Mouse (Mus musculus) heart, postnatal 0 days (tissue): ENCODE results near the gene Slc22a12. TPM values are rescaled to one million over a fixed set of nuclear protein-coding genes. Genes with fewer than 3 reads are reported as not detected.
A peak's percentile ranks its signal among the peaks of the same experiment; 100 is the strongest.

Source experiments
- ATAC-seq: fragments of 200-750 bp; cut with Nextera tagmentation; 2 replicates; pipeline ENCODE4 v1.8.0; 2017; ENCODE audit warnings: low read depth, moderate number of reproducible peaks, moderate library complexity; ENCODE audit not compliant: insufficient read depth
- DNase-seq: peaks from one replicate; pipeline ENCODE4 v3.0.0-alpha.2; 2016; ENCODE audit warnings: low spot score
- H3K27ac ChIP-seq: fragments of 300-500 bp; sonication (generic); 2 replicates; pipeline ENCODE4 v1.5.1; 2014; ENCODE audit warnings: low read depth, mild to moderate bottlenecking
- H3K27me3 ChIP-seq: fragments of 300-500 bp; sonication (generic); 2 replicates; pipeline ENCODE4 v1.6.1; 2014; ENCODE audit warnings: low read length, mixed read lengths; ENCODE audit not compliant: control insufficient read depth, insufficient read depth
- H3K36me3 ChIP-seq: fragments of 300-500 bp; sonication (generic); replicated peaks from 2 replicates; pipeline ENCODE4 v1.6.1; 2014; ENCODE audit warnings: low read length, mixed read lengths; ENCODE audit not compliant: control insufficient read depth, insufficient read depth
- H3K4me1 ChIP-seq: fragments of 300-500 bp; sonication (generic); 2 replicates; pipeline ENCODE4 v1.6.1; 2014; ENCODE audit warnings: antibody characterized with exemption; ENCODE audit not compliant: control insufficient read depth, insufficient read depth
- H3K4me2 ChIP-seq: fragments of 300-500 bp; sonication (generic); 2 replicates; pipeline ENCODE4 v1.6.1; 2014; ENCODE audit warnings: low read depth, mild to moderate bottlenecking, low read length, moderate library complexity
- H3K4me3 ChIP-seq: fragments of 300-500 bp; sonication (generic); 2 replicates; pipeline ENCODE4 v1.5.1; 2014; ENCODE audit warnings: low read depth, low read length
- H3K9ac ChIP-seq: fragments of 300-500 bp; sonication (generic); replicated peaks from 2 replicates; pipeline ENCODE4 v1.6.1; 2014; ENCODE audit warnings: low read depth, low read length, mixed read lengths
- H3K9me3 ChIP-seq: fragments of 300-500 bp; sonication (generic); replicated peaks from 2 replicates; pipeline ENCODE4 v1.6.1; 2016; ENCODE audit warnings: low read length; ENCODE audit not compliant: control insufficient read depth
- CTCF ChIP-seq: IDR thresholded peaks from 2 replicates; pipeline ENCODE4 v1.5.1; 2016; ENCODE audit warnings: antibody characterized with exemption, control low read depth, low read depth
- EP300 ChIP-seq: IDR thresholded peaks from 2 replicates; pipeline ENCODE4 v1.6.1; 2016; ENCODE audit warnings: antibody characterized with exemption, low read depth
- WGBS: fragments of 180-500 bp; shearing (Covaris S2); extraction: QIAGEN DNeasy Blood & Tissue Kit; methylation state at CpG from one replicate; pipeline ENCODE4 v1.1.7; 2014; 5-methylcytosine and 5-hydroxymethylcytosine counted together
- polyA plus RNA-seq: library from polyadenylated mRNA; unstranded; fragments of >200 nt; fragmentation: Nextera tagmentation; extraction: Ambion mirVana; gene quantifications from 2 replicates; pipeline ENCODE4 v1.2.1, GENCODE M21; 2015
- total RNA-seq: library from RNA; depleted of rRNA; stranded (reverse); fragments of >200 nt; gene quantifications from 2 replicates; pipeline ENCODE4 v1.2.3, GENCODE M21; 2014; ENCODE audit warnings: low replicate concordance

The Slc22a12 gene
- total and polyA plus RNA-seq, 2 experiments from 2014 or later: not detected

DNA sequence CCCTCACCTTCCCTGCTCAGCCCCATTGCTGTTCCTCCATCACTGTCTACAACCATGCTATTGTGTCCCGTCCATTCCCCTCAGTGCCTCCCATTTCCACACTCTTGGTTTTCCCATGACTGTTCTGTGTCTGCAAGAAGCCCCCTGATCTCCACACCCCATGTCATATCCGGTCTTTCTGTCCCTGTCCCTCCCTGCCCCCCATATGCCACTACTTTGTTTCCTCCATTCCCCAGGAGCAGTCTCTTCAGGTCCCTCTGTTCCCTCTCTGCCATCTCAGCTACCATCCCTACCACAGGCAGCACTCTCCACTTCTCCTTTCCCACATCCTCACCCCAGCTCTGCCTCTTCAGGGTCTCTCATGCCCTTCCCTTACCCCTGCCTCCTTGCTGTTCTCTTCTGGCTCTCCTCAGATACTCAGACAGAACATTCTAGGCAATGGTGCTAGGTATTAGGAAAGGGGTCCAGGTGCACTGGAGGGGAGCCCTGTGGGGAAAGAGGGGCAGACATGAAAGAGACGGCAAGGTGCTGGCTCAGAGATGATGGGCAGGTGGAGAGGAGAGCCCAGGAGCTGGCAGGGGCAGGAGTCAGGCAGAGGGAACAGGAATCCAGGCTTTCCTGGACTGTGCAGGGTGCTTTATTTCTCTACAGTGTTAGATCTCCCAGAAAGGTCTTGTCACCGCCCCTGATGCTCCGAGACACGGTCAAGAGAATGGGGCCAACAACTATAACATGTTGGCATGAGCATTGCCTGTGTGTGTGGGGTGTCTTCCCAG, 42.8 kb downstream of the Slc22a12 start:
- Histone ChIP-seq H3K27ac (no peak overlapping the region), H3K27me3 (peaks cover 94% of the 10 kb centered on the region), H3K4me1 (no peaks in the 10 kb centered on the region), H3K36me3 (no peaks in the 10 kb centered on the region), H3K9me3 (no peaks in the 10 kb centered on the region), H3K4me2 (no peak overlapping the region), H3K9ac (no peak overlapping the region), H3K4me3 (no peak overlapping the region)
- WGBS: 44% methylated on average over 6 of the region's 6 CpGs
- TF ChIP-seq CTCF: no peak
- TF ChIP-seq EP300: no peak
- ATAC-seq (no peak), DNase-seq (no peak)

DNA sequence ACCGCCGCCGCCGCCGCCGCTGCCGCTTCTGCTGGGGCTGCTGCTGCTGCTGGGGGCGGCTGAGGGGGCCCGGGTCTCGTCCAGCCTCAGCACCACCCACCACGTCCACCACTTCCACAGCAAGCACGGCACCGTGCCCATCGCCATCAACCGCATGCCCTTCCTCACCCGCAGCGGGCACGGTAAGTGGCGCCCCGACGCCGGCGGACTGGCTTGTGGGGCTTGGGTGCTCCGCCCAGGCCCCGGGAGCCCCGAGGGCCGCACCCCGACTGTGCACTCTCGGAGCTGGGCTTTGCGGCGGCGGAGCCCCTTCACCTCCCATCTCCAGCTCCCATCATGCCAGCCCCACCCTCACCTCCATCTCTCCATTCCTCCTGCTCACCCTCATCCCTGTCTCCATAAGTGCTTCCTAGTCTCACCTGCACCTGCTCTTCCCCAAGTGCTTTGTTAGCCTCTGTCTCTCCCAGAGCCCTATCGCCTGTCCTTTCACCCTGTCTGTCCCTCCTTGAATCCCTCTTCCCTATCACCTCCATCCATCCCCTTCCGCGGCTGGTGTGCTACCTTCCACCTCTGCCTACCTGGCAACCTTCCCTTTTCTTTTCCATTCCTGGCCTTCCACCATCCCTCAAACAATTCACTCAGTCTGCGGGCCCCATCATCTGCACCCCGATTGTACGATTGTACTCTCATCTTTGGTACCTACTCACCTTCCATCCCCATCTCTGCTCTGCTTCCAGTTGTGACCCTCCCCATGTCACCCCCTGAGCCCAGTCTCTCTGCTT, 44.3 kb downstream of the Slc22a12 start:
- Histone ChIP-seq H3K27me3 (peaks cover 89% of the 10 kb centered on the region), H3K9ac (0 out of 2 replicates have a peak overlapping the region, but pooled peaks have one; percentile 10), H3K4me1 (no peaks in the 10 kb centered on the region), H3K9me3 (no peaks in the 10 kb centered on the region), H3K27ac (no peak overlapping the region), H3K4me2 (peak overlapping the region; percentile 64), H3K36me3 (no peaks in the 10 kb centered on the region), H3K4me3 (peak overlapping the region; percentile 49)
- TF ChIP-seq CTCF (no peak), EP300 (no peak)
- DNase-seq: no peak
- 5% methylated on average over 26 of the region's 38 CpGs for WGBS
- ATAC-seq: no peak

DNA sequence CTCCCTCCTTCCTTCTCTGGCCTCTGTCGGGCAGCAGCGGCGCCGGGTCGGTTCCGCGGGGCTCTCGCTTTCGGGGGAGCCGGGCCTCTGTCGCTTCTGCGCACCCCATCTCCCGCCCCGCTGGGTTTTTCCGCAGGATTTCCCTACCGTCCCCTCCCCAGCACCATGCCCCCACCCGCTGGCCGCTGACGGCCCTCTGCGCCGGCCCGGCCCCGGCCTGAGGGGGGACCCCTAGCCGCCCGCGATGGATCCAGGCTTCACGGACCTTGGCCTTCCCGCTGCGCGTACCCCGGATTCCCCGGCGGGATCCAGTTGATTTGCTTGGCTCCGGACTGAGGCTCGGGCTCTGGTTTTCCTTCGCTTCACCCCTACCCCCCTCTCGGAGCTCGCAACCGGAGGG, 45.0 kb downstream of the Slc22a12 start:
- Histone ChIP-seq H3K27ac (no peak overlapping the region), H3K4me1 (no peaks in the 10 kb centered on the region), H3K9ac (0 out of 2 replicates have a peak overlapping the region, but pooled peaks have one; percentile 10), H3K27me3 (peaks cover 89% of the 10 kb centered on the region), H3K36me3 (no peaks in the 10 kb centered on the region), H3K4me3 (peak overlapping the region; percentile 49), H3K9me3 (no peaks in the 10 kb centered on the region), H3K4me2 (peak overlapping the region; percentile 64)
- DNase-seq: no peak
- no peak for ATAC-seq
- no peak for TF ChIP-seq CTCF
- TF ChIP-seq EP300: no peak
- WGBS: under 1% methylated on average over 34 of the region's 39 CpGs

DNA sequence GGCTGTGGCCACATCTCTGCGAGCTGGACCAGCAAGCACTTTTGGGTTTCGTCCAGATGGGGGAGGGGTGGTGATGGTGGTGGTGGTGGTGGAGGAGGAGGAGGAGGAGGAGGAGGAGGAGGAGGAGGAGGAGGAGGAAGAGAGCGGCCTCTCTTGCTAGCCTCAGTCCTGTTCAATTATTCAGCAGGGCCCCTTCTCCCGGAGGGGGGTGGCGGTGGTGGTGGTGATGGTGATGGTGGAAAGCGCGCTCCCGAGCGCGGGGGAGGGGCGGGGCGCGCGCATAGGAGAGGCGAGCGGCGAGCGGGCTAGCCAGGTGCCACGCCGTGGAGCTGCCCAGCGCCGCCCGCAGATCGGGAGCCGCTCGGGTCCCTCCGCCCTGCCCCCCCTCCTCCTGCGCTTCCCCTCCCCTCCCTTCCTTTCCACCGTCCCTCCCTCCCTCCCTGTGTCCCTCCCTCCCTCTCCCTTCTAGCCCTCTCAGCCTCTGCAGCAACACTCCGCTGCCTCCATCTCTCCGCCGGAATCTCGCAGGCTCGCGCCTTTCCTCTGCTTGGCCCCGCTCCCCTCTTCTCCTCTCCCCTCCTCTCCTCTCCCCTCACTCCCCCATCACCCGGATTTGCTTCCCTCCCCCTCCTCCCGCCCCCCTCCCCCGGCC, 45.6 kb downstream of the Slc22a12 start:
- TF ChIP-seq EP300 (no peak), CTCF (no peak)
- H3K27ac ChIP-seq: no peak overlapping the region
- no peaks in the 10 kb centered on the region for H3K9me3 ChIP-seq
- no peaks in the 10 kb centered on the region for H3K36me3 ChIP-seq
- H3K4me1 ChIP-seq: no peaks in the 10 kb centered on the region
- peaks cover 90% of the 10 kb centered on the region for H3K27me3 ChIP-seq
- peak overlapping the region; percentile 64 for H3K4me2 ChIP-seq
- no peak overlapping the region for H3K9ac ChIP-seq
- peak overlapping the region; percentile 49 for H3K4me3 ChIP-seq
- WGBS: 0% methylated on average over 15 of the region's 39 CpGs
- DNase-seq (no peak), ATAC-seq (no peak)

DNA sequence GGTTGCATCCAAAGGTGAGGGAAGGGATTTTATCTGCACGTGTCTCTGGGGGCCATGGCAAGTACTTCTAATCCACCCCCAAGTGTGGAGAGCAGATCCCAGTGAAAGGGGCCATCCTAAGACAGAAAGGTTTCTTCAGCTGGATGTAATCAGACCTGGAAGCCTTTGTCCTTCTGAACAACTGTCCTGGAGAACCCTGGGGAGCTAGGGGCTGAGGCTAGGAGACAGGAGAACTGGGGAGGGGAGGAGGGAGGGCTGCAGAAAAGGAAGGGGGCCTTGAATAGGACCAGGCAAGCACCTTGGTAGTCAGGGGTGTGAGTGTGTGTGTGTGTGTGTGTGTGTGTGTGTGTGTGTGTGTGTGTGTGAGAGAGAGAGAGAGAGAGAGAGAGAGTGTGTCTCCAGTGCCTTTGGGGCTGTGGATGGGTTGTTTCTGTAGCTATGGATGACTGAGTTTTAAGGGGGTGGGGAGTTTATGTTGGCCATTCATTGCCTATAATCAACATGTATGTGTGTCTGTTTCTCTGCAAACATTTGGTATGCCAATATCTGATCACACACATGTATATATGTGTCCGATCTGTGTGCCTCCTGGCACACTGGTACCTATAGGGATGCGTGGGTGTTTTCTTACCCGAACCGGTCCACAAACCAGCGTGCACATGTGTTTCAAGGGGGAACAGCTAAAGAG, 46.2 kb downstream of the Slc22a12 start:
- DNase-seq (no peak), ATAC-seq (no peak)
- H3K4me2 ChIP-seq: no peak overlapping the region
- H3K27me3 ChIP-seq: peaks cover 90% of the 10 kb centered on the region
- no peak overlapping the region for H3K9ac ChIP-seq
- no peak for TF ChIP-seq CTCF
- no peak for TF ChIP-seq EP300
- H3K36me3 ChIP-seq: no peaks in the 10 kb centered on the region
- H3K4me1 ChIP-seq: no peaks in the 10 kb centered on the region
- 0 out of 2 replicates have a peak overlapping the region, but pooled peaks have one; percentile 49 for H3K4me3 ChIP-seq
- no peak overlapping the region for H3K27ac ChIP-seq
- H3K9me3 ChIP-seq: no peaks in the 10 kb centered on the region
- WGBS: 7% methylated on average over 6 of the region's 6 CpGs
